Mouse (Mus musculus) limb, embryonic 11.5 days (tissue): ENCODE data around the gene 1700023F06Rik. TPM values are rescaled to one million over a fixed set of nuclear protein-coding genes. Genes with fewer than 3 reads are reported as not detected.

Source experiments
- ATAC-seq: fragments of 200-750 bp; cut with Nextera tagmentation; 2 replicates; pipeline ENCODE4 v1.8.0; 2017; ENCODE audit warnings: low read depth; ENCODE audit not compliant: insufficient number of reproducible peaks, low FRiP score, low TSS enrichment
- DNase-seq: peaks from one replicate; pipeline ENCODE4 v3.0.0-alpha.2; 2015; ENCODE audit warnings: low spot score
- H3K27ac ChIP-seq: fragments of 300-500 bp; sonication (generic); replicated peaks from 2 replicates; pipeline ENCODE4 v1.5.1; 2014; ENCODE audit warnings: low read depth, mild to moderate bottlenecking, low read length
- H3K27me3 ChIP-seq: fragments of 300-500 bp; sonication (generic); 2 replicates; pipeline ENCODE4 v1.6.1; 2014; ENCODE audit warnings: mild to moderate bottlenecking, low read length, mixed read lengths; ENCODE audit not compliant: control insufficient read depth, insufficient read depth
- H3K36me3 ChIP-seq: fragments of 300-500 bp; sonication (generic); 2 replicates; pipeline ENCODE4 v1.6.1; 2014; ENCODE audit warnings: mild to moderate bottlenecking, low read length, moderate library complexity, mixed read lengths; ENCODE audit not compliant: control insufficient read depth, insufficient read depth
- H3K4me1 ChIP-seq: fragments of 300-500 bp; sonication (generic); 2 replicates; pipeline ENCODE4 v1.6.1; 2014; ENCODE audit warnings: low read length, mixed read lengths; ENCODE audit not compliant: control insufficient read depth, insufficient read depth
- H3K4me2 ChIP-seq: fragments of 300-500 bp; sonication (generic); 2 replicates; pipeline ENCODE4 v1.6.1; 2014; ENCODE audit warnings: low read depth, mild to moderate bottlenecking, moderate library complexity; ENCODE audit not compliant: severe bottlenecking
- H3K4me3 ChIP-seq: fragments of 300-500 bp; sonication (generic); 2 replicates; pipeline ENCODE4 v1.5.1; 2014; ENCODE audit warnings: low read depth, low read length
- H3K9ac ChIP-seq: fragments of 300-500 bp; sonication (generic); 2 replicates; pipeline ENCODE4 v1.6.1; 2014; ENCODE audit warnings: mild to moderate bottlenecking, low read length
- H3K9me3 ChIP-seq: fragments of 300-500 bp; sonication (generic); 2 replicates; pipeline ENCODE4 v1.6.1; 2016; ENCODE audit warnings: low read length; ENCODE audit not compliant: control insufficient read depth
- WGBS: fragments of 180-500 bp; shearing (Covaris S2); extraction: QIAGEN DNeasy Blood & Tissue Kit; methylation state at CpG from one replicate; pipeline ENCODE4 v1.1.7; 2014; 5-methylcytosine and 5-hydroxymethylcytosine counted together
- polyA plus RNA-seq: library from polyadenylated mRNA; unstranded; fragments of >200 nt; fragmentation: Nextera tagmentation; extraction: Ambion mirVana; gene quantifications from 2 replicates; pipeline ENCODE4 v1.2.1, GENCODE M21; 2014

1700023F06Rik gene
- polyA plus RNA-seq, 1 experiment from 2014 or later: 0.48 TPM

DNA sequence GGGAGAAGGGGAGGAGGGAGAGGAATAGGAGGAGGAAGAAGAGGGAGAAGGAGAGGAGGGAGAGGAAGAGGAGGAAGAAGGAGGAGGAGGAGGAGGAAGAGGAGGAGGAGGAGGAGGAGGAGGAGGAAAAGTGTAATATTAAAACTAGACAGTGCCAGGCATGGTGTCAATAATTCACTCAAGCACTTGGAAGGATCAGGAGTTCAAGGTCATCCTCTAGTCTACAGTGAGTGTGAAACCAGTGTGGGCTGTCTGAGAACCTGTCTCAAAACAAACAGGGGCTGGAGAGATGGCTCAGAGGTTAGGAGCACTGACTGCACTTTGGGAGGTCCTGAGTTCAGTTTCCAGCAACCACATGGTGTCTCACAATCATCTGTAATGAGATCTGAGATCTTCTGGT, 6.0 kb downstream of the 1700023F06Rik start:
- ATAC-seq: no peak
- H3K9me3 ChIP-seq: no peaks in the 10 kb centered on the region
- H3K27me3 ChIP-seq: peaks cover 43% of the 10 kb centered on the region
- no peak for DNase-seq
- no peak overlapping the region for H3K27ac ChIP-seq
- no peaks in the 10 kb centered on the region for H3K36me3 ChIP-seq
- no peak overlapping the region for H3K4me3 ChIP-seq
- peaks cover 3% of the 10 kb centered on the region; the same call in 1 of the 2 replicates for H3K4me1 ChIP-seq
- no peak overlapping the region for H3K9ac ChIP-seq
- no peak overlapping the region for H3K4me2 ChIP-seq

DNA sequence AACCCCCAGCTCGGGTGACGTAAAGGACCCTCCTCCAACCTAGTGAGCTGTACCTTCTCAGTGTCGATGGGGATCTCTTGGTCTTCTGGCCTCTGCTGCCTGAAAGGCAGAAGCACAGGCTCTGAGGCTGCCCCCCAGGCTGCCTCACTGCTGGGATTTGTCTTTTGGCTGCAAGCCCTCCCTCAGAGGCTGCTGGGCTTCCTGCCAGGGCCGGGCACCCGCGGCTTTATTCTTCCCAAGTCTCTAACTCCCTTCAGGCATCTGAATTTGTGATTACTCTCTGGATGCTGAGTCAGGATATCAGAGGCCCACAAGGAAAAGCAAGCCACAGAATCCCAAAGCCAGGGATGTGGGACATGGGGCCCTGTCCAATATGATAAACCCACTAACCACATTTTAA, 6.7 kb downstream of the 1700023F06Rik start:
- 41% methylated on average over 6 of the region's 6 CpGs for WGBS
- no peaks in the 10 kb centered on the region for H3K9me3 ChIP-seq
- ATAC-seq: no peak
- DNase-seq: no peak
- no peaks in the 10 kb centered on the region for H3K36me3 ChIP-seq
- no peak overlapping the region for H3K9ac ChIP-seq
- no peak overlapping the region for H3K4me2 ChIP-seq
- H3K4me3 ChIP-seq: no peak overlapping the region
- no peak overlapping the region for H3K27ac ChIP-seq
- H3K27me3 ChIP-seq: peaks cover 50% of the 10 kb centered on the region
- H3K4me1 ChIP-seq: peaks cover 3% of the 10 kb centered on the region; the same call in 1 of the 2 replicates

DNA sequence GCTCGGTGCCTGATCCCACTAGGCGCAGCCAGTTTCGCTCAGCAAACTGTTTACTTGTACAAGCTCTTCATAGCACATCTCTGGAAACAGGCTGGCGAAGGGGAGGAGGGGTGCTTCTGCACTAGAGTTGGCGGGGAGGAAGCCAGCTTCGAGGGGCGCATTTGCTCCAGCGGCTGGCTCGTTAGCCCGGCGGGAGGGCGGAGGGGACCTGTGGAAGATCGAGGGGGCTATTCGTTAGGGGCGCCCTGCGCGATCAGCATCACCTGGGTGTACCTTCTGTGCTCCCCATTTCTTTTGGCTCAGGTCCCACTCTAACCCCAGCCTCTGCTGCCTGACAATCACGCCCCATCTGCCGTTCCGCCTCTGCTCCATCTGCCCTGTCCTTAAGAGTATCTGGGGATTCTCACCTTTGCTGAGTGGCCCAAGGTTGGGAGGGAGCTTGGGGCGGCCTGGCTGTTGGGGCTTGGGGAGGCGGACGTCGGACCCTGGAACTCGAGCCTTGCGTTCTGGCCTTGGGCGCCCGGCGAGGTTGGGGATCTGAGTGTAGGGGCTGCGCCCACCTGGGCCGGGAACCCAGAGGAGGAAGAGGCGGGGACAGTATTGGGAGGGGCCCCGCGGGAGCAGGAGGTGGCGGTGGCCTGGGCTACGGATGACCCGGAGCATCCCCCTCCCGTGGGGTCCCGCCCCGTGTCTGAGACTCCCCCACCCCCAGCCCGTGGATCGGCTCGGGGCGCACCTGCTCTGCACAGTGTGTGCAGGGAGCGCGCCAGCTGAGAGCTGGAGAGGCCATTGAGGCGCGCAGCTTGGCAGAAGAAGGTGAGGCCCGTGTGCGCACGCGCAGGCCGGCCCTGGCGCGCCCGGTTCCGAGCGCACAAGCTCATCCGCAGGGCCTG, 9.2 kb downstream of the 1700023F06Rik start:
- Histone ChIP-seq H3K4me3 (peak overlapping the region; percentile 34), H3K36me3 (no peaks in the 10 kb centered on the region), H3K27ac (no peak overlapping the region), H3K4me2 (peak overlapping the region; percentile 72), H3K9me3 (no peaks in the 10 kb centered on the region), H3K9ac (peak overlapping the region; percentile 12; the same call in 1 of the 2 replicates), H3K27me3 (peaks cover 75% of the 10 kb centered on the region), H3K4me1 (peaks cover 3% of the 10 kb centered on the region; the same call in 1 of the 2 replicates)
- DNase-seq (peak; percentile 51), ATAC-seq (0 out of 2 replicates have a peak, but pooled peaks have one; percentile 44)
- 1% methylated on average over 59 of the region's 59 CpGs for WGBS

DNA sequence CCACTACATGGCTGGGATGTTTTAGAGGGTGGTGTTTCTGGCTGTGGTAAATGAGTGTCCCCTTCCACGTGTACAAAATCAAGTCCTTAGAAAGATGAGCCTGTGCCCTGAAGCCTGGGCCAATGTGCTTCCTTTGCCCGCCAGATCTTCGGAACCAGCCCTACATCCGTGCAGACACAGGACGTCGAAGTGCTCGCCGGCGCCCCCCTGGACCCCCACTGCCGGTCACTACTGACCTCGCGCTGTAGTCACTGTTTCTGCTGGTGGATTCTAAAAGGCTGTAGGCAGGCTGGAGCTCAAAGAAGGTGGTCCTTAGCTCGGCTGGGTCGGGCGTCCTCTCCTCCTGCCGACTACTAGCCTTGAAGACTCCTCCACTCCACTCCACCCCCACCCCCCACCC, 10.0 kb downstream of the 1700023F06Rik start:
- Histone ChIP-seq H3K4me1 (peaks cover 3% of the 10 kb centered on the region; the same call in 1 of the 2 replicates), H3K9me3 (no peaks in the 10 kb centered on the region), H3K4me2 (peak overlapping the region; percentile 72; the same call in 1 of the 2 replicates), H3K27me3 (peaks cover 83% of the 10 kb centered on the region), H3K9ac (no peak overlapping the region), H3K4me3 (0 out of 2 replicates have a peak overlapping the region, but pooled peaks have one; percentile 34), H3K36me3 (no peaks in the 10 kb centered on the region), H3K27ac (no peak overlapping the region)
- ATAC-seq (no peak), DNase-seq (no peak)
- 3% methylated on average over 16 of the region's 16 CpGs for WGBS

DNA sequence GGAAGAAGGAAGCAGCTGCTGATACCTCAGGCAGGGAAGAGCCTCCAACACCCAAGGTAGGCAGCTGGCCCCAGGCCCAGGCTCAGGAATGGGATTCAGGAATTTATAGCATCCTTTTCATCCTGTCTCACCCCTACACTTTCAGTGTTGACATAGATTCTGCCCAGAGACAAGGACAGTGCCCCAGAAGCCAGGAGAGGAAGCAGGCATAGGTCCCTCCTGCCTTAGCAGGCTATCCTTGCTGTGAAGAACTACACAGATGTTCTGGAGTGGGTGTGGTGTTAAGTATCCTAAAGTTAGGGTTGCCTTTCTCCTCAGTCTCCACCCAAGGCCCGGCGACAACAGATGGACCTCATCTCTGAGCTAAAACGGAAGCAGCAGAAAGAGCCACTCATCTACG, 11.0 kb downstream of the 1700023F06Rik start:
- no peak for ATAC-seq
- 75% methylated on average over 4 of the region's 4 CpGs for WGBS

DNA sequence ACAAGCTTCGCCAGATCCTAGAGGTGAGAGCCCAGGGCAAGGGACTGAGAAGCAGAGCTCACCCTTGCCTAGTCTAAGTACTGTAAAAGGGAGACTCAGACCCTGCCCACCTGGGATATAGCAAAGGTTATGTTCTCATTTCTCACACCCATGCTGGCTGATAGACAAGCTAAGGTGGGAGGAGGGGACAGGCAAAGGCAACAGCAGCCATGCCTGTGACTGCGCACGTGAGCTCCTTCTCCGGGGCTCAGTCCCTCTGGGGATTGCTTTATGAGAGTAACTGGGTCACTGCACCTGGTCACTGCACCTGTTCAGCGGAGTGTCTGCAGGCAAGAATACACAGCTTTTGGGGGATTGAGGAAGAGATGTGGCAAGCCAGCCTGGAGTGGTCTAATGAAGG, 12.7 kb downstream of the 1700023F06Rik start:
- no peak overlapping the region for H3K9ac ChIP-seq

More for the DNA sequence above, 11.0 kb downstream of the 1700023F06Rik start:
- no peak overlapping the region for H3K4me3 ChIP-seq
- H3K4me1 ChIP-seq: peaks cover 3% of the 10 kb centered on the region; the same call in 1 of the 2 replicates
- H3K4me2 ChIP-seq: no peak overlapping the region
- no peaks in the 10 kb centered on the region for H3K9me3 ChIP-seq
- no peak overlapping the region for H3K9ac ChIP-seq
- H3K36me3 ChIP-seq: no peaks in the 10 kb centered on the region
- H3K27me3 ChIP-seq: peaks cover 92% of the 10 kb centered on the region
- H3K27ac ChIP-seq: no peak overlapping the region
- DNase-seq: no peak

DNA sequence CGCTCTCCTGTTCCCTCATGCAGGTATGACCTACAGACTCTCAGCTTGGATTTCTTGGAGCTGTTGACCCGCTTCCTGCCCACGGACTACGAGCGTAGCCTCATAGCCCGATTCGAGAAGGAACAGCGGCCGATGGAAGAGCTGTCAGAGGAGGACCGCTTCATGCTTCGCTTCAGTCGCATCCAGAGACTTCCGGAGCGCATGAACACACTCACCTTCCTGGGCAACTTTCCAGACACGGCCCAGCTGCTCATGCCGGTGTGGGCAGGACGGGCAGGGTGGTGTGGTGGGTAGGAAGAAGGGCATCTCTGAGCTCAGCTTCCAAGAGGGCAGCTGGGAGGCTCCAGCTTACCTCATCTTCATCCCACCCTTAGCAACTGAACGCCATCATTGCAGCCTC, 13.1 kb downstream of the 1700023F06Rik start:
- Histone ChIP-seq H3K4me1 (peaks cover 3% of the 10 kb centered on the region; the same call in 1 of the 2 replicates), H3K9me3 (no peaks in the 10 kb centered on the region), H3K36me3 (no peaks in the 10 kb centered on the region), H3K4me3 (no peak overlapping the region), H3K9ac (no peak overlapping the region), H3K27ac (no peak overlapping the region), H3K4me2 (no peak overlapping the region), H3K27me3 (peaks cover 97% of the 10 kb centered on the region)
- no peak for DNase-seq
- 90% methylated on average over 18 of the region's 18 CpGs for WGBS
- no peak for ATAC-seq

More for the DNA sequence above, 12.7 kb downstream of the 1700023F06Rik start:
- H3K4me2 ChIP-seq: no peak overlapping the region
- no peaks in the 10 kb centered on the region for H3K9me3 ChIP-seq
- H3K4me3 ChIP-seq: no peak overlapping the region
- no peaks in the 10 kb centered on the region for H3K36me3 ChIP-seq
- peaks cover 3% of the 10 kb centered on the region; the same call in 1 of the 2 replicates for H3K4me1 ChIP-seq
- WGBS: 81% methylated on average over 5 of the region's 5 CpGs
- no peak for DNase-seq
- no peak for ATAC-seq
- no peak overlapping the region for H3K27ac ChIP-seq
- H3K27me3 ChIP-seq: peaks cover 97% of the 10 kb centered on the region

DNA sequence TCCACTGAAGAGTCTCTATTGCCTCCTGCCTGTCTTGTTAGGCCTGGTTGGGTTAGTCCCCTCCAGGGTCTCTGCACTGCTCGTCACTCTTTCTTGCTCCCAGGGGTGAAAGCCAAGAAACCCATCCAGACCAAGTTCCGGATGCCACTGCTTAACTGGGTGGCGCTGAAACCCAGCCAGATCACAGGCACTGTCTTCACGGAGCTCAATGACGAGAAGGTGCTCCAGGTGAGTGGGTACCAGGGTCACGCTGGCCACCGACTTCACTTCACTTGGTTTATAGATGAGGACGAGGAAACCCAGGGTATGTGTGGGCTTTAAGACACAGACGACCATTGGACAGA, 14.6 kb downstream of the 1700023F06Rik start:
- Histone ChIP-seq H3K4me3 (no peak overlapping the region), H3K4me2 (no peak overlapping the region), H3K27me3 (peaks cover 88% of the 10 kb centered on the region), H3K27ac (no peak overlapping the region), H3K9me3 (no peaks in the 10 kb centered on the region), H3K36me3 (no peaks in the 10 kb centered on the region), H3K9ac (no peak overlapping the region), H3K4me1 (peaks cover 1% of the 10 kb centered on the region; the same call in 1 of the 2 replicates)
- no peak for DNase-seq
- 34% methylated on average over 9 of the region's 9 CpGs for WGBS
- ATAC-seq: no peak
